Mouse (Mus musculus) hindbrain, embryonic 16.5 days (tissue): ENCODE data around the gene Rnase4. TPM values are rescaled to one million over a fixed set of nuclear protein-coding genes. Genes with fewer than 3 reads are reported as not detected.
"Not testable (repeated sequence)": the region's sequence is repeated elsewhere in the genome, so short reads cannot be mapped to it uniquely, and the experiment has no call there.

ENCODE experiments used
- ATAC-seq: fragments of 200-750 bp; cut with Nextera tagmentation; 2 replicates; pipeline ENCODE4 v1.8.0; 2017; ENCODE audit warnings: moderate TSS enrichment, moderate library complexity
- H3K27ac ChIP-seq: fragments of 300-500 bp; sonication (generic); 2 replicates; pipeline ENCODE4 v1.5.1; 2014; ENCODE audit warnings: low read depth, mild to moderate bottlenecking, control low read depth, low read length, moderate library complexity
- H3K27me3 ChIP-seq: fragments of 300-500 bp; sonication (generic); replicated peaks from 2 replicates; pipeline ENCODE4 v1.6.1; 2014; ENCODE audit warnings: low read length; ENCODE audit not compliant: control insufficient read depth, insufficient read depth
- H3K36me3 ChIP-seq: fragments of 300-500 bp; sonication (generic); 2 replicates; pipeline ENCODE4 v1.6.1; 2014; ENCODE audit warnings: mild to moderate bottlenecking, low read length, moderate library complexity, mixed read lengths; ENCODE audit not compliant: control insufficient read depth, insufficient read depth
- H3K4me1 ChIP-seq: fragments of 300-500 bp; sonication (generic); 2 replicates; pipeline ENCODE4 v1.6.1; 2014; ENCODE audit warnings: low read depth, low read length; ENCODE audit not compliant: control insufficient read depth, insufficient read depth
- H3K4me2 ChIP-seq: fragments of 300-500 bp; sonication (generic); 2 replicates; pipeline ENCODE4 v1.6.1; 2014; ENCODE audit warnings: mild to moderate bottlenecking, low read length, control low read depth, moderate library complexity
- H3K4me3 ChIP-seq: fragments of 300-500 bp; sonication (generic); 2 replicates; pipeline ENCODE4 v1.5.1; 2014; ENCODE audit warnings: mild to moderate bottlenecking, low read length, control low read depth, moderate library complexity
- H3K9ac ChIP-seq: fragments of 300-500 bp; sonication (generic); 2 replicates; pipeline ENCODE4 v1.6.1; 2014; ENCODE audit warnings: low read depth, mild to moderate bottlenecking, control low read depth, low read length, moderate library complexity
- H3K9me3 ChIP-seq: fragments of 300-500 bp; sonication (generic); 2 replicates; pipeline ENCODE4 v1.6.1; 2014; ENCODE audit warnings: mild to moderate bottlenecking, low read length, moderate library complexity; ENCODE audit not compliant: control insufficient read depth
- whole genome bisulfite sequencing: fragments of 180-500 bp; shearing (Covaris S2); extraction: QIAGEN DNeasy Blood & Tissue Kit; methylation state at CpG from one replicate; pipeline ENCODE4 v1.1.7; 2014; 5-methylcytosine and 5-hydroxymethylcytosine counted together
- polyA plus RNA-seq: library from polyadenylated mRNA; unstranded; fragments of >200 nt; fragmentation: Nextera tagmentation; extraction: Ambion mirVana; gene quantifications from 2 replicates; pipeline ENCODE4 v1.2.1, GENCODE M21; 2015

Gene Rnase4
- polyA plus RNA-seq, 1 experiment from 2014 or later, result 19.8 TPM

DNA sequence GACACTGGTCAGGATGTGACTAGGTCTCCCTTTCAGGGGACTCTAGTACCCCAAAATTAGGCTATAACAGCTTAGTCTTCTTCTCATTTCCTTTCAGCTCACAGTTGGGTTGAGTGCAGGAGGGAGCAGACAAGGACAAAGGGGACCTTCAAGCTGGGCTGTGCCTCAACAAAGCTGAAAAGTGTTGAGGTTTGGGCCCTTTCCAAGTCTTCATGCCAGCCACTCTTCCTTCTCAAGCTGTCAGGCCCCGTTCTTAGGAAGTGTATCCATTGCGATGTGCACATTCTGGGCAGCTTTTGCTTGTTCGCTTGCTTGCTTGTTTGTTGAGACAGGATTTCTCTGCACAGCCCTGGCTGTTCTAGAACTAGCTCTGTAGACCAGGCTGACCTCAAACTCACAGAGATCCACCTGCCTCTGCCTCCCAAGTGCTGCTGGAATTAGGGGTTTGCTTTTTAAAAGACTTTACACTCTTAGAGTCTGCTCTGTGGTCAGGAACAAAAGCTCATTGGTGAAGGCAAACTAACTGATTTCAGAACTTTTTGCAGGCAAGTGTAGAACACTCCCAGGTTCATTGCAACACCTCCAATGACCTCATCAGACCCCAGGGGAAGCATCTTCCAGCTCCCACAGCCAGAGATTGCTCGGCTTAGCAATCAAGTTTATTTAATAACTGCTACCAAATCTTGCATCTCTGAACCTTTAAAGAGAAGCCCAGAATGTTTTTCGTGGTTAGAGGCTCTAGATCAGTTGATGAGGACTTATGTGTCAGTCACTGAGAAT, 3.4 kb downstream of the Rnase4 start:
- no peaks in the 10 kb centered on the region for H3K27me3 ChIP-seq
- ATAC-seq, result no peak
- 77% methylated on average over 5 of the region's 5 CpGs for WGBS

DNA sequence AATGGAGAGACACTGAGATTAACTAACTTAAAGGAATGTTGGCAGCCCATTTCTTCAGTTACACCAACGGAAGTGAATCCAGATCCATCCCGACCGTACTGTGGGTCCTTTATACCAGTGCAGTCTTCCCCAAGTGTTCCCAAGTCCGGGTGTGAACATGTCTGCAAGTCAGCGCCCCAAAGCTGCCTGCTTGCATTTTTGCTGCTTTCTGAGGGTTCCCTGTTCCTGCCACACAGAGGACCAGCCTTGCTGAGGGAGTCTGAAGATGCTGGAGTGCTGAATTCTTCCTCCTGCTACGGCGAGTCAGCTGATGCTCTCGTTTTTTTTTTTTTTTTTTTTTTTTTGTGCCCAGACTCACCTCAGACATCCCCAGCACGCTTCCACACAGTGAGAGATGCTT, 4.0 kb downstream of the Rnase4 start:
- no peaks in the 10 kb centered on the region for H3K27me3 ChIP-seq
- WGBS, result 76% methylated on average over 9 of the region's 9 CpGs
- ATAC-seq, result no peak

More for the DNA sequence above, 3.4 kb downstream of the Rnase4 start:
- H3K9ac ChIP-seq, result no peak overlapping the region
- no peak overlapping the region for H3K4me2 ChIP-seq
- no peak overlapping the region for H3K27ac ChIP-seq
- no peak overlapping the region for H3K4me3 ChIP-seq
- H3K4me1 ChIP-seq, result no peaks in the 10 kb centered on the region
- H3K9me3 ChIP-seq, result no peaks in the 10 kb centered on the region
- H3K36me3 ChIP-seq, result no peaks in the 10 kb centered on the region

DNA sequence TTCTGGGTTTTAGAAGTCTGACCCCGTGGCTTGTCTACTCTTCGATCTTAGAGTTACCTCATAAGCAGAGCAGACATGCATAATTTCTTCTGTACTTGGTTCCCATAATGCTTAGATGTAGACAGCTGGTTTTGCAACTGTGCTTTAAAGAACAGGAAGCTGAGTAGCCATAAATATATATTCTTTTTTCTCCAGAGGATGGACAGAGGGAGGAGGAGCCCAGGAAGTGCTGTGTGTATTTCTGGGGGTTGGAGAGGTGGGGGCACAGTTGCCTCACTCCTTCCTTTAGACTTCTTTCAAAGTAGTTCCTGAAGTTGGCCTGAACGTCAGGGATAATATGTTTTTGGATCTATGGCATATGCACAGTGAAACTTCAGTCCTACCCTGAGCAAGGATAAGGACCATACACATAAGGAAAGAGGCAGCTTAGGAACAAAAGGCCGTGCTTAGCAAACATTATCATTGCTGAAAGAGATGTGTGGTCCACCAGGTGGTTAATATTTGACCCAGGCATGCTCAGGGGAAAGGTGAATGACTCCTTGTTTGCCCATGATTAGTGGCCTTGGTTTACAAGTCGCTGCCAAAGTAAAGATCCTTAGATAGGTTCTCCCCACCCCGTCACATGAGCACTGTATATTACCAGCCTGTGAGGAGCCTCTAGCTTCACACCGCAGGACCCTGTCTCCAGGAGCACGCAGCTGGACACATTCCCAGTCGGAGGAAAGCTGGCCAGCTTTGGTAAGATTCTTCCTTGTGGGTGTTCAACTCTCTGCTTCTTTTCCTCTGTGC, 5.1 kb downstream of the Rnase4 start:
- no peaks in the 10 kb centered on the region for H3K4me1 ChIP-seq
- ATAC-seq, result no peak
- WGBS, result 61% methylated on average over 9 of the region's 9 CpGs
- H3K9me3 ChIP-seq, result no peaks in the 10 kb centered on the region
- no peaks in the 10 kb centered on the region for H3K27me3 ChIP-seq
- H3K9ac ChIP-seq, result no peak overlapping the region
- H3K27ac ChIP-seq, result no peak overlapping the region
- H3K4me2 ChIP-seq, result no peak overlapping the region
- no peaks in the 10 kb centered on the region for H3K36me3 ChIP-seq
- H3K4me3 ChIP-seq, result no peak overlapping the region

More for the DNA sequence above, 4.0 kb downstream of the Rnase4 start:
- Histone ChIP-seq H3K9ac (no peak overlapping the region), H3K4me1 (no peaks in the 10 kb centered on the region), H3K4me3 (no peak overlapping the region), H3K27ac (no peak overlapping the region), H3K9me3 (no peaks in the 10 kb centered on the region), H3K36me3 (no peaks in the 10 kb centered on the region), H3K4me2 (no peak overlapping the region)

DNA sequence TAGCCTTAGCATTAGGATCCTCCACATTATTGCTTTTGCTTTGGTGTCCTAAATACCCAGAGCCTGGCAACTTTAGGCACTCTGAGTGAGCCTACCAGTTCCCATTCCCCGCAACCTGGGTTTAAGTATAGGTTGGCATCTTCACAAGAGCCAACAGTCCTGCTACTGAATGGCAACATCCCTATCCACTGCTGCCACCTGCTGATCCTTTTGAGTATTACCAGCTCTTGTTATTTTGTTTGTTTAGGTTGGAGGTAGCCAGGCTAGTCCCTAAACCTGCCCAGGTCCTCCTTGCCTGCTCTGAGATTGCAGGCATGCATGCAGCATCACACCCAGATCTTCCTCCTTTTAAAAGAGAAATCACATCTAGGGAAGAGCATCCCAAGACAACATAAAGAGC, 7.4 kb downstream of the Rnase4 start:
- not testable (repeated sequence) for H3K36me3 ChIP-seq, H3K27me3 ChIP-seq, H3K9ac ChIP-seq, H3K4me3 ChIP-seq, H3K9me3 ChIP-seq, H3K27ac ChIP-seq, H3K4me2 ChIP-seq, H3K4me1 ChIP-seq
- 26% methylated on average over 1 of the region's 1 CpGs for WGBS
- peak; percentile 71 for ATAC-seq

DNA sequence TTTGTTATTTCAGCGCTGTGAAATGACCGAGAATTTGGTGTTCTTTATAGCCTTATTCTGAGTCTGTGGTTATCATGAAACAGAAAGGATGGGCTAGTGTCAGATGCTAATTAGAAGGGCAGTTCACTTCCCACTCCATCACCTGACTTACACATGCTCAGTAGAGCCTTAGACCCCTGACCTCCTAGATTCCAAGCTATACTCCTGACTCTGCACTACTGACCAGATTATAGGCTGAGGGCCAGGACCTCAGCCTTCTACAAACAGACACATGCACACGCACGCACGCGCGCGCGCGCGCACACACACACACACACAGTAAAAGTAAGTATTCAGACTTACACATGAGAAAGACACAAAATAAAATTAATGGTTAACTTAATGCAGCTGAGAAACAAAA, 8.0 kb downstream of the Rnase4 start:
- H3K27ac ChIP-seq, result no peak overlapping the region
- no peak overlapping the region for H3K9ac ChIP-seq
- H3K4me3 ChIP-seq, result no peak overlapping the region
- no peaks in the 10 kb centered on the region for H3K36me3 ChIP-seq
- H3K9me3 ChIP-seq, result no peaks in the 10 kb centered on the region
- WGBS, result 95% methylated on average over 11 of the region's 11 CpGs
- no peak for ATAC-seq
- H3K4me2 ChIP-seq, result no peak overlapping the region
- H3K4me1 ChIP-seq, result no peaks in the 10 kb centered on the region
- H3K27me3 ChIP-seq, result no peaks in the 10 kb centered on the region

DNA sequence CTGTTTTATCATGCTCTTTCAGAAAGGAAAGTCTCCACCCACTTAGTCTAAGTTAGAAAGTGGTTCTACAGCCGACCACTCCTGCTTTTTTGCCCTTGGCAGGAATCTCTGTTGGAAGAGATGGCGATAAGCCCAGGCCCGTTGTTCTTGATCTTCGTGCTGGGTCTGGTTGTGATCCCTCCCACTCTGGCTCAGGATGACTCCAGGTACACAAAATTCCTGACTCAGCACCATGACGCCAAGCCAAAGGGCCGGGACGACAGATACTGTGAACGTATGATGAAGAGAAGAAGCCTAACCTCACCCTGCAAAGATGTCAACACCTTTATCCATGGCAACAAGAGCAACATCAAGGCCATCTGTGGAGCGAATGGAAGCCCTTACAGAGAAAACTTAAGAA, 10.4 kb downstream of the Rnase4 start:
- Histone ChIP-seq H3K9me3 (no peaks in the 10 kb centered on the region), H3K4me2 (no peak overlapping the region), H3K4me1 (no peaks in the 10 kb centered on the region), H3K4me3 (no peak overlapping the region), H3K27ac (no peak overlapping the region), H3K27me3 (no peaks in the 10 kb centered on the region), H3K36me3 (no peaks in the 10 kb centered on the region), H3K9ac (no peak overlapping the region)
- no peak for ATAC-seq
- WGBS, result 80% methylated on average over 9 of the region's 9 CpGs

DNA sequence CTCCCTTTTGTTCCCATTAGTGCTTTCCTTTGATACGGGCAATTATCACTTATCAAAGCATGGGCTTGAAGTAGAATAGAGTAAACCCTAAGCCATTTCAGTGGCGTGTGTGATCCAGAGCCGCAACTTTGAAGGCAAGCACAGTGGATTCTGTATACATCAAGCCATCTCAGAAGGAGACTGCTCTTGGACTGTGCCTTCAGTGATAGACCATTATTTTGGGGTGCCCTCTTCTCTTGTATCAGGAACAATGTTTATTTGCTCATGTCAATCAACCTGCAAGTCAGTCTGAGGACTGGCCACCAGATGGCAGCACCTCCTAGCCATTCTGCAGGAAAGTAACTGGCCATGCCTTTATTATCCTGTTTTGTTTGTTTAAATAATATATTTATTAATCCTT, 12.3 kb downstream of the Rnase4 start:
- peak; percentile 51; the same call in 1 of the 2 replicates for ATAC-seq
- Histone ChIP-seq H3K27me3 (no peaks in the 10 kb centered on the region), H3K4me3 (no peak overlapping the region), H3K27ac (no peak overlapping the region), H3K9ac (no peak overlapping the region), H3K36me3 (no peaks in the 10 kb centered on the region), H3K4me1 (no peaks in the 10 kb centered on the region), H3K4me2 (no peak overlapping the region), H3K9me3 (no peaks in the 10 kb centered on the region)
- 48% methylated on average over 3 of the region's 3 CpGs for WGBS

DNA sequence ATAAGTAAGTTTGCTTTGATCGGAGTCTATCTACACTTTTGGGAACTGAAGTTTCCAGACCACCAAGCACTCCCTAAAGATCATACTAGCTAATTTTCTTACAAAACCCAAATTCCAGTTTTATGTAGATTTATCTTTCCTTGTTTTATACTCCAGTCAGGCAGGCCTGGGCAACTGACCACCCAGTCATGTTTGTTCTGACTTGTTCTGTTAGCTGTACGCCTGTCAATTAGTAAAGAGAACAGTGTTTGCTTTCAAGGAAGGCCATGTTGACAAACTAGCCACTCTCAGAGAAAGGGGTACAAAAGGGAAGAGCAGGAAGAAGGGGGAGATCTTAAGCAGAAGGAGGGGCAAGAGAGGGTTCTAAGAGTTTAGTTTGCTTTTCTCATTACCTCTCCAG, 13.5 kb downstream of the Rnase4 start:
- Histone ChIP-seq H3K4me2 (no peak overlapping the region), H3K27me3 (no peaks in the 10 kb centered on the region), H3K4me1 (no peaks in the 10 kb centered on the region), H3K9me3 (no peaks in the 10 kb centered on the region), H3K9ac (no peak overlapping the region), H3K36me3 (no peaks in the 10 kb centered on the region), H3K27ac (no peak overlapping the region), H3K4me3 (no peak overlapping the region)
- no peak for ATAC-seq
- 86% methylated on average over 2 of the region's 2 CpGs for WGBS

DNA sequence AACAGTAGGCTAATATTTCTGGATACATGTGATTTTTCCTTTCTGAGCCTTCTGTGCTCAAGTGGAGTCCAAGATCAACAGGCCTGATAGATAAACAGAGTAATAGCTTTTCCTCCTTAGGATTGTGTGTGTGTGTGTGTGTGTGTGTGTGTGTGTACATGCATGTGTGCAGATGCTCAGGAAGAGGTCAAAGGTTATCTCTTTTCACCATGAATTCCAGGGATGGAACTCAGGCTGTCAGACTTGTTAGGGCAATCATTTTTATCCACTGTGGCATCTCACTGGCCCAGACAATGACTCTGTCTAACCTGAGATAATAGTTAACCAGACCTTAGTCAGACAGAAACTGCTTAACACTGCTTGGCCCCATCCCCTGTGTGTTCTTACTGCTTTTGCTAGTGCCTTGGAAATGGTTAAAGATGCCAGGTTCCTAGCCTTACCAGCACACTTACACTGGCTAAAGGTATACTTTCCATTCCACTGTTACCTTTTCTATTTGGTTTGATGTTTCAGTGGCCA, 15.6 kb downstream of the Rnase4 start:
- Histone ChIP-seq H3K9me3 (no peaks in the 10 kb centered on the region), H3K9ac (no peak overlapping the region), H3K36me3 (no peaks in the 10 kb centered on the region), H3K4me1 (no peaks in the 10 kb centered on the region), H3K27me3 (no peaks in the 10 kb centered on the region), H3K27ac (no peak overlapping the region), H3K4me3 (no peak overlapping the region), H3K4me2 (no peak overlapping the region)
- ATAC-seq, result no peak
